Mouse (Mus musculus) spleen, adult 2 months (tissue): ENCODE measurements around the gene Eif4a2. TPM values are rescaled to one million over a fixed set of nuclear protein-coding genes. Genes with fewer than 3 reads are reported as not detected.
A peak's percentile ranks its signal among the peaks of the same experiment; 100 is the strongest.

Source experiments
- DNase-seq, 2 experiments: peaks; one replicate each; pipeline versions ENCODE4 v3.0.0 to v3.0.0-alpha.2; 2012 to 2021; ENCODE audit warnings: low spot score in 2 of 2, low read depth in 1 of 2
- H3K27ac ChIP-seq: fragments of 200-500 bp; 2 replicates; pipeline ENCODE4 v1.5.1; 2012; ENCODE audit warnings: low read length, inconsistent platforms; ENCODE audit not compliant: insufficient read depth
- H3K27me3 ChIP-seq: fragments of 200-500 bp; 2 replicates; pipeline ENCODE4 v1.6.1; 2012; ENCODE audit warnings: mild to moderate bottlenecking, moderate library complexity, low read length, inconsistent platforms; ENCODE audit not compliant: control insufficient read depth, insufficient read depth
- H3K36me3 ChIP-seq: fragments of 200-500 bp; 2 replicates; pipeline ENCODE4 v1.6.1; 2012; ENCODE audit warnings: mild to moderate bottlenecking, low read length, inconsistent platforms; ENCODE audit not compliant: control insufficient read depth, insufficient read depth
- H3K4me1 ChIP-seq: fragments of 200-500 bp; 2 replicates; pipeline ENCODE4 v1.6.1; 2011; ENCODE audit warnings: inconsistent platforms; ENCODE audit not compliant: control insufficient read depth, insufficient read depth, insufficient read length
- H3K4me3 ChIP-seq: fragments of 200-500 bp; 2 replicates; pipeline ENCODE4 v1.5.1; 2011; ENCODE audit warnings: mild to moderate bottlenecking, inconsistent platforms; ENCODE audit not compliant: insufficient read depth, insufficient read length; ENCODE audit errors: extremely low read depth
- CTCF ChIP-seq: fragments of 200-500 bp; IDR thresholded peaks from 2 replicates; pipeline ENCODE4 v1.5.1; 2011; ENCODE audit warnings: mild to moderate bottlenecking, inconsistent platforms; ENCODE audit not compliant: insufficient read depth, insufficient read length, insufficient replicate concordance; ENCODE audit errors: extremely low read depth
- POLR2A ChIP-seq: fragments of 200-500 bp; IDR thresholded peaks from 2 replicates; pipeline ENCODE4 v1.6.1; 2011; ENCODE audit warnings: low read depth, low read length, inconsistent platforms
- WGBS: fragments of 180-500 bp; shearing (Covaris S2); methylation state at CpG from one replicate; pipeline ENCODE4 v1.1.7; 2018; 5-methylcytosine and 5-hydroxymethylcytosine counted together
- polyA plus RNA-seq: library from polyadenylated mRNA; depleted of rRNA; stranded (reverse); fragments of >200 nt; gene quantifications from 2 replicates; pipeline ENCODE4 v1.2.3, GENCODE M21; 2012

The Eif4a2 gene
- polyA plus RNA-seq, 1 experiment = 62.8 TPM

DNA sequence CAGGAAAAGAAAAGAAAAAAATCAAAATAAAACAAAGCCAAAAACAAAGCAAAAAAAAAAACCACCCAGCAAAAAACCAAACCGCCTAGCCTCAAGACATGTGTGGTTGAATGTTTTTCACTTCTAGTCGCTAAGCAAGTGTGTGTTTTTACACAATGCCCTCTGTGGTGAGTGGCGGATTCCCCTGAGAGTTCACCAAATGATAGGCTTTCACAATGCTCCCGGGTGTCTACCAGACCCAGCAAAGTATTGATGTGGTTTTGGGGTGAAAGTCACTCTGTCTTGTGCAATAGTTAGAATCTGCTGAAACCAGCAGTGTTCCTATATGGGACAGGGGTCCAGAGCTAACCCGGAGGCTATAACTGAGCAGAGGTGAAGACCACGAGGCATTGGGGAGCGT is 37.1 kb downstream of the Eif4a2 start:
- WGBS = 15% methylated on average over 7 of the region's 7 CpGs
- TF ChIP-seq CTCF (no peak), POLR2A (no peak)
- H3K27me3 ChIP-seq = no peaks in the 10 kb centered on the region
- H3K4me3 ChIP-seq = no peak overlapping the region
- peak; percentile 39 to 83 for DNase-seq
- peaks cover 17% of the 10 kb centered on the region for H3K4me1 ChIP-seq
- peak overlapping the region; percentile 10; the same call in 1 of the 2 replicates for H3K27ac ChIP-seq
- H3K36me3 ChIP-seq = no peaks in the 10 kb centered on the region

DNA sequence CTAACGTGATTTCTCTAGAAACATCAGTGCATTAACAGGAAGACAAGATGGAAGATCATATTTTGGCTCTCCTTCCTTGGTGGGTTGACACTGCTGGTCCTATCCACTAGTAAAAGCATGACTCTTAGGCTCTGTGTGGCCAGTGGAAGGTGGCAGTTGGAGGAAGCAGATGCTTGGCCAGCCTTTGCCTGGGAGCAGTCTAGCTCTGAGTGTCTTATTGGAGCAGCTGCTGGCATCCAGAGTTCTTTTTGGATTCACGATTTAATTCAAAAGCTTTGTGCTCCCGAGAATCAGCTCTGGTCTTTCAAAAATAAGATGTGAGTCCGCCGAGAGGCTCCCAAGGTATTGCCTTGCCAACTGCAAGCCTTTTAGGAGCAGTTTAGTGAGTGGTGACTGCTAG is 38.0 kb downstream of the Eif4a2 start:
- Histone ChIP-seq H3K4me3 (no peak overlapping the region), H3K36me3 (no peaks in the 10 kb centered on the region), H3K27me3 (no peaks in the 10 kb centered on the region), H3K27ac (no peak overlapping the region), H3K4me1 (peaks cover 21% of the 10 kb centered on the region)
- 77% methylated on average over 5 of the region's 5 CpGs for WGBS
- no peak for TF ChIP-seq CTCF
- no peak for DNase-seq

DNA sequence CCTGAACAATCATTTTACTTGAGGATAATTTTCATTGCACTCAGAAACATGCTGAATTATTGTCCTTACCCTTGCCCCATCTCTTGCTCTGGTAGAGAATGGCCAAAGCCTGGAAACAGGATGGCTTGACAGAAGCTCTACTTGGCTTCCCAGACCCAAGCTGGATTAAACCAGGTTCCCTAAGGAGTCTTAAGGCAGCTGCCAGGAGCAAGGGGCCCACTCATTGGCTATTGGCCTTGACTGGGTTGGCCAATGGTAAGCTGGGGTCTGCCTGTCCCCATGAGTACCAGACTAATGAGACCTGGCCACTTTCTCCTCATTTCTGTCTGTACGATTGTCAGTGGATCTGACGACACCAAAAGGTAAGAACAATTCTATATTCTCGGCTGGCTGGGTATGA is 39.0 kb downstream of the Eif4a2 start, which contains the start of gene Adipoq:
Gene Adipoq (plus strand): TSS at position 257 of the 400 bp plus-strand sequence.
- 95% methylated on average over 3 of the region's 3 CpGs for WGBS
- H3K36me3 ChIP-seq = no peaks in the 10 kb centered on the region
- no peak within 1 kb of the TSS for H3K27ac ChIP-seq
- no peak for DNase-seq
- H3K4me1 ChIP-seq = peaks cover 20% of the 10 kb centered on the region
- no peak within 1 kb of the TSS for H3K4me3 ChIP-seq
- TF ChIP-seq POLR2A (no peak), CTCF (no peak)
- H3K27me3 ChIP-seq = no peaks in the 10 kb centered on the region

DNA sequence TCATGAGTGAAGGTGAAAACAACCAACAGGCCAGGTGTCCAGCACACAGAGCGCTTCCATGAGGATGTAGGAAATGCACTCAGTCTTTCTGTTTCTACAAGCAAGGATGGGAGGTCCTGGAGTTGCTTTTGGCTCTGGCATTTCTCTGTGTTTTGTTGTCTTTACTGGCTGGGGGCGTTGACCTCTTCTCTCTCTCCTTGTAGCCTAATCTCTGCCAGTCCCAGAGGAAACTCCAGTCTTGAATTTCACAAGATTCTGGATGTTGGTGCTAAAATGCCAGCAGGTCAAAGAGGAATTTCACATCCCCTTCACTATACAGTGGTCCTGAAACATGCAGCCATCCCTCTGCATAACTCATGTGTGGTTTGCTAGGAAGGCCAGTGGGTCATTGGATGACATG is 41.7 kb downstream of the Eif4a2 start:
- Histone ChIP-seq H3K4me3 (no peak overlapping the region), H3K4me1 (peaks cover 18% of the 10 kb centered on the region), H3K36me3 (no peaks in the 10 kb centered on the region), H3K27ac (no peak overlapping the region), H3K27me3 (no peaks in the 10 kb centered on the region)
- no peak for TF ChIP-seq CTCF
- TF ChIP-seq POLR2A = no peak
- WGBS = 83% methylated on average over 2 of the region's 2 CpGs
- DNase-seq = no peak

DNA sequence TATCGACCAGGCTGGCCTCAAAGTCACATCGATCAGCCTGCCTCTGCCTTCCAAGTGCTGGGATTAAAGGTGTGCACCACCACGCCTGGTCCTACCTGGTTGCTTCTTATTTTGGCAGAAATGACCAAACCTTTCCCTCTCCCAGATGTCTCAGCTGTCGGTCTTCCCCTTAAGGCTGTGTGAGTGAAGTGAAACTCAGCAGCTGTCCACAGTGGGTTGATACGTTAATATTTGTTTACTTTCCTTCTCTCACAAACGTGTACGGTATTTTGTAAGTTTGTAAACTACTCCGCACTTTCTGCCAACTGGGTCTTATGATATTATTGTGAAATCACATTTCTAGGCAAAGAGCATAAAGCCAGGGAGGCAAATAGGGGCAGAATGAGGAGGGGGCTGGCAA is 42.2 kb downstream of the Eif4a2 start:
- TF ChIP-seq POLR2A (no peak), CTCF (no peak)
- H3K27ac ChIP-seq = no peak overlapping the region
- WGBS = 51% methylated on average over 8 of the region's 8 CpGs
- H3K27me3 ChIP-seq = no peaks in the 10 kb centered on the region
- no peak overlapping the region for H3K4me3 ChIP-seq
- peaks cover 15% of the 10 kb centered on the region for H3K4me1 ChIP-seq
- no peak for DNase-seq
- H3K36me3 ChIP-seq = no peaks in the 10 kb centered on the region

DNA sequence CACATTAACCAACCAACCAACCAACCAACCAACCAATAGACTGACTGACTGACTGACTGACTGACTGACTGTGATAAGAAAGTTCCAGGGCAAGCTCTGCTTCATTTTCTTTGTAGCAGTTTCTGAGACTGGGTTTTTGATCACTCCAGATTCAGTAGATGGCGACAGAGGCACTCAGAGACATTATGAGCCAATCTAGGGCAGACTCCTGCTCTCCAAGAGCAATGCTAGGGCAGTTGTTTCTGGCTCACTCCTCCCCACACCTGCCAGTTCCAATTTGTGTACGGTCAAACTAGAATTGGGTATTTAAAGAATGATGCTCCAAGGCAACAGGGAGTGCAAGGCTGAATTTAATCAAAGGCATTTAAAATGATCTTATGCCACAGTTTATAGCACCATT is 44.2 kb downstream of the Eif4a2 start:
- H3K4me3 ChIP-seq = no peak overlapping the region
- H3K4me1 ChIP-seq = peaks cover 9% of the 10 kb centered on the region; the same call in 1 of the 2 replicates
- no peaks in the 10 kb centered on the region for H3K36me3 ChIP-seq
- WGBS = 12% methylated on average over 2 of the region's 2 CpGs
- TF ChIP-seq CTCF (peak; percentile 21; the same call in 1 of the 2 replicates), POLR2A (no peak)
- H3K27ac ChIP-seq = no peak overlapping the region
- DNase-seq = peak in 1 of 2 experiments; percentile 41
- H3K27me3 ChIP-seq = no peaks in the 10 kb centered on the region

DNA sequence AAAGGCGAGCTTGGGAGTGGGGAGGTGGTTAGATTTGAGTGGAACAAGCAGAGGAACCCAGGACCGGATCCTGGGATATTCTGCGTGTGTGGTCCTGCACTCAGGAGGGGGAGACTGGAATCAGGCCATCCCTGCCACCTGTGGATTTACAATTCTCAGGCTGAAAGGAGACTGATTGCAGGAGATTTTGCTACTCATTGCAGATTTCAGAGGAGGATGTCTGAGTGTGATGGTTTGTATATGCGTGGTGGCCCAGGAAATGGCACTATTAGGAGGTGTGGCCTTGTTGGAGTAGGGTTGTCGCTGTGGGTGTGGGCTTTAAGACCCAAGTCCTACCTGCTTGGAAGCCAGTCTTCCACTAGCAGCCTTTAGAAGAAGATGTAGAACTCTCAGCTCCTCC is 47.0 kb downstream of the Eif4a2 start:
- peaks cover 5% of the 10 kb centered on the region; the same call in 1 of the 2 replicates for H3K4me1 ChIP-seq
- no peaks in the 10 kb centered on the region for H3K36me3 ChIP-seq
- no peak for DNase-seq
- TF ChIP-seq POLR2A (no peak), CTCF (no peak)
- 86% methylated on average over 5 of the region's 5 CpGs for WGBS
- no peak overlapping the region for H3K4me3 ChIP-seq
- no peak overlapping the region for H3K27ac ChIP-seq
- H3K27me3 ChIP-seq = no peaks in the 10 kb centered on the region

DNA sequence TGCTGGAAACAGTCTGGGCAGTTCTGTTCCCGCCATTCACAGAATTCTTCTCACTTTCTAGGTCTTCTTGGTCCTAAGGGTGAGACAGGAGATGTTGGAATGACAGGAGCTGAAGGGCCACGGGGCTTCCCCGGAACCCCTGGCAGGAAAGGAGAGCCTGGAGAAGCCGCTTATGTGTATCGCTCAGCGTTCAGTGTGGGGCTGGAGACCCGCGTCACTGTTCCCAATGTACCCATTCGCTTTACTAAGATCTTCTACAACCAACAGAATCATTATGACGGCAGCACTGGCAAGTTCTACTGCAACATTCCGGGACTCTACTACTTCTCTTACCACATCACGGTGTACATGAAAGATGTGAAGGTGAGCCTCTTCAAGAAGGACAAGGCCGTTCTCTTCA is 49.8 kb downstream of the Eif4a2 start:
- 93% methylated on average over 13 of the region's 13 CpGs for WGBS
- TF ChIP-seq CTCF (no peak), POLR2A (no peak)
- Histone ChIP-seq H3K36me3 (no peaks in the 10 kb centered on the region), H3K27me3 (no peaks in the 10 kb centered on the region), H3K4me1 (no peaks in the 10 kb centered on the region), H3K4me3 (no peak overlapping the region), H3K27ac (no peak overlapping the region)
- DNase-seq = no peak
